Mouse (Mus musculus): ENCODE results near the gene Tspan9.

Tspan9 gene

GRCm38 (mm10) chr6:128076104-128077020, 67.0 kb downstream of the Tspan9 start:
- DNase-seq (ENCODE audit: low spot score in 2 of 2), result no peak

GRCm38 (mm10) chr6:128075453-128076003, 67.9 kb downstream of the Tspan9 start:
- DNase-seq (ENCODE audit: low spot score in 2 of 2), result no peak

GRCm38 (mm10) chr6:128070921-128071558, 72.4 kb downstream of the Tspan9 start:
- DNase-seq (ENCODE audit: low spot score in 2 of 2), result no peak

GRCm38 (mm10) chr6:128070072-128070872, 73.1 kb downstream of the Tspan9 start:
- no peak for DNase-seq (ENCODE audit: low spot score in 2 of 2)

GRCm38 (mm10) chr6:128068144-128068543, 75.2 kb downstream of the Tspan9 start:
- no peak for DNase-seq (ENCODE audit: low spot score in 2 of 2)

- no peak for DNase-seq (ENCODE audit: low spot score in 2 of 2)
Measured at GRCm38 (mm10) chr6:128065982-128066381, 77.4 kb downstream of the Tspan9 start.

GRCm38 (mm10) chr6:128063501-128063900, 79.9 kb downstream of the Tspan9 start:
- peak; percentile 15 to 46 for DNase-seq (ENCODE audit: low spot score in 2 of 2)

GRCm38 (mm10) chr6:128062784-128063183, 80.6 kb downstream of the Tspan9 start:
- no peak for DNase-seq (ENCODE audit: low spot score in 2 of 2)

GRCm38 (mm10) chr6:128062216-128062615, 81.2 kb downstream of the Tspan9 start:
- DNase-seq (ENCODE audit: low spot score in 2 of 2), result no peak

- no peak for DNase-seq (ENCODE audit: low spot score in 2 of 2)
Measured at GRCm38 (mm10) chr6:128061342-128061741, 82.1 kb downstream of the Tspan9 start.

GRCm38 (mm10) chr6:128058570-128058969, 84.8 kb downstream of the Tspan9 start:
- DNase-seq (ENCODE audit: low spot score in 2 of 2), result no peak

GRCm38 (mm10) chr6:128058157-128058556, 85.2 kb downstream of the Tspan9 start:
- DNase-seq (ENCODE audit: low spot score in 2 of 2), result no peak

- no peak for DNase-seq (ENCODE audit: low spot score in 2 of 2)
Measured at GRCm38 (mm10) chr6:128053000-128053732, 90.2 kb downstream of the Tspan9 start.

GRCm38 (mm10) chr6:128047671-128048070, 95.7 kb downstream of the Tspan9 start:
- no peak for DNase-seq (ENCODE audit: low spot score in 2 of 2)

- DNase-seq (ENCODE audit: low spot score in 2 of 2), result no peak
Measured at GRCm38 (mm10) chr6:128047239-128047638, 96.2 kb downstream of the Tspan9 start.

- DNase-seq (ENCODE audit: low spot score in 2 of 2), result no peak
Measured at GRCm38 (mm10) chr6:128046799-128047198, 96.6 kb downstream of the Tspan9 start.

- no peak for DNase-seq (ENCODE audit: low spot score in 2 of 2)
Measured at GRCm38 (mm10) chr6:128044691-128045090, 98.7 kb downstream of the Tspan9 start.

GRCm38 (mm10) chr6:128043486-128043885, 99.9 kb downstream of the Tspan9 start:
- no peak for DNase-seq (ENCODE audit: low spot score in 2 of 2)

GRCm38 (mm10) chr6:128041836-128042235, 101.6 kb downstream of the Tspan9 start:
- no peak for DNase-seq (ENCODE audit: low spot score in 2 of 2)

GRCm38 (mm10) chr6:128039077-128039766, 104.2 kb downstream of the Tspan9 start:
- no peak for DNase-seq (ENCODE audit: low spot score in 2 of 2)

Measured in spleen, postnatal 10 days (tissue).